Mouse (Mus musculus) liver, embryonic 14.5 days (tissue): ENCODE measurements around the gene Gtf2ird1. TPM values are rescaled to one million over a fixed set of nuclear protein-coding genes. Genes with fewer than 3 reads are reported as not detected.
A peak's percentile ranks its signal among the peaks of the same experiment; 100 is the strongest.

Experiments used
- ATAC-seq: fragments of 200-750 bp; cut with Nextera tagmentation; 2 replicates; pipeline ENCODE4 v1.8.0; 2017; ENCODE audit warnings: moderate number of reproducible peaks, mild to moderate bottlenecking, moderate library complexity; ENCODE audit not compliant: insufficient read depth
- DNase-seq, 3 experiments: peaks; one replicate each; pipeline ENCODE4 v3.0.0-alpha.2; 2012 to 2013; ENCODE audit warnings: low read depth in 3 of 3, low spot score in 3 of 3
- H3K27ac ChIP-seq: fragments of 300-500 bp; sonication (generic); 2 replicates; pipeline ENCODE4 v1.5.1; 2014; ENCODE audit warnings: moderate library complexity, mild to moderate bottlenecking, control low read depth, inconsistent platforms
- H3K27me3 ChIP-seq: fragments of 300-500 bp; sonication (generic); 2 replicates; pipeline ENCODE4 v1.6.1; 2014; ENCODE audit warnings: mild to moderate bottlenecking, low read length, moderate library complexity; ENCODE audit not compliant: control insufficient read depth, insufficient read depth
- H3K36me3 ChIP-seq: fragments of 300-500 bp; sonication (generic); replicated peaks from 2 replicates; pipeline ENCODE4 v1.6.1; 2014; ENCODE audit warnings: low read depth; ENCODE audit not compliant: control insufficient read depth, insufficient read depth
- H3K4me1 ChIP-seq, 2 experiments: fragments of 200-500 bp in 1 of 2; fragments of 300-500 bp in 1 of 2; sonication (generic) in 1 of 2; replicated peaks; 2 replicates each; pipeline ENCODE4 v1.6.1; 2012 to 2014; ENCODE audit warnings: antibody characterized with exemption in 1 of 2, inconsistent platforms in 1 of 2, low read length in 1 of 2; ENCODE audit not compliant: control insufficient read depth in 2 of 2, insufficient read depth in 2 of 2
- H3K4me2 ChIP-seq: fragments of 300-500 bp; sonication (generic); 2 replicates; pipeline ENCODE4 v1.6.1; 2014; ENCODE audit warnings: low read depth, mild to moderate bottlenecking, control low read depth, moderate library complexity
- H3K4me3 ChIP-seq, 2 experiments: fragments of 200-500 bp in 1 of 2; fragments of 300-500 bp in 1 of 2; sonication (generic) in 1 of 2; 2 replicates each; pipeline ENCODE4 v1.5.1; 2012 to 2014; ENCODE audit warnings: low read depth in 2 of 2, low read length in 2 of 2, mild to moderate bottlenecking in 2 of 2, control low read depth in 1 of 2, inconsistent platforms in 1 of 2, moderate library complexity in 1 of 2; ENCODE audit not compliant: insufficient read depth in 1 of 2
- H3K9ac ChIP-seq: fragments of 300-500 bp; sonication (generic); replicated peaks from 2 replicates; pipeline ENCODE4 v1.6.1; 2014; ENCODE audit warnings: mild to moderate bottlenecking, control low read depth, moderate library complexity
- H3K9me3 ChIP-seq: fragments of 300-500 bp; sonication (generic); 2 replicates; pipeline ENCODE4 v1.6.1; 2016; ENCODE audit warnings: low read length, mixed read lengths; ENCODE audit not compliant: control insufficient read depth
- CTCF ChIP-seq: IDR thresholded peaks from 2 replicates; pipeline ENCODE4 v1.5.1; 2016; ENCODE audit warnings: antibody characterized with exemption, low read depth, control low read depth
- EP300 ChIP-seq: IDR thresholded peaks from 2 replicates; pipeline ENCODE4 v1.6.1; 2016; ENCODE audit warnings: antibody characterized with exemption, low read depth
- WGBS: fragments of 180-500 bp; shearing (Covaris S2); extraction: QIAGEN DNeasy Blood & Tissue Kit; methylation state at CpG from one replicate; pipeline ENCODE4 v1.1.7; 2014; ENCODE audit not compliant: insufficient replicate concordance; 5-methylcytosine and 5-hydroxymethylcytosine counted together
- polyA plus RNA-seq, 2 experiments: library from polyadenylated mRNA; depleted of rRNA in 1 of 2; stranded (reverse) in 1 of 2; unstranded in 1 of 2; fragments of >200 nt; fragmentation: Nextera tagmentation in 1 of 2; extraction: Ambion mirVana in 1 of 2; gene quantifications; 2 replicates each; pipeline versions ENCODE4 v1.2.1 to v1.2.3; 2012 to 2014

Gtf2ird1 gene
- polyA plus RNA-seq, 2 experiments, result 7.5 to 8.4 TPM

- Histone ChIP-seq H3K27ac (no peak overlapping the region), H3K9me3 (no peaks in the 10 kb centered on the region), H3K9ac (no peak overlapping the region), H3K4me1 (peaks cover 2 to 10% of the 10 kb centered on the region in 2 experiments; a peak in 3 of 4 replicates), H3K4me3 (no peak overlapping the region), H3K4me2 (no peak overlapping the region), H3K36me3 (no peaks in the 10 kb centered on the region), H3K27me3 (no peaks in the 10 kb centered on the region)
- TF ChIP-seq EP300, result no peak
- TF ChIP-seq CTCF, result no peak
- DNase-seq (no peak), ATAC-seq (no peak)
- WGBS, result 65% methylated on average over 8 of the region's 8 CpGs
Measured at GRCm38 (mm10) chr5:134332743-134333142, 123.8 kb downstream of the Gtf2ird1 start.

GRCm38 (mm10) chr5:134330082-134330481 lies 126.4 kb downstream of the Gtf2ird1 start:
- Histone ChIP-seq H3K36me3 (no peaks in the 10 kb centered on the region), H3K27ac (no peak overlapping the region), H3K4me3 (no peak overlapping the region), H3K4me2 (no peak overlapping the region), H3K9me3 (no peaks in the 10 kb centered on the region), H3K9ac (no peak overlapping the region), H3K4me1 (peaks cover 5 to 21% of the 10 kb centered on the region in 2 experiments), H3K27me3 (no peaks in the 10 kb centered on the region)
- ATAC-seq (no peak), DNase-seq (no peak)
- TF ChIP-seq EP300, result no peak
- TF ChIP-seq CTCF, result no peak
- 81% methylated on average over 2 of the region's 2 CpGs for WGBS

- TF ChIP-seq CTCF (no peak), EP300 (no peak)
- DNase-seq (no peak), ATAC-seq (no peak)
- WGBS, result 60% methylated on average over 4 of the region's 4 CpGs
- H3K27me3 ChIP-seq, result no peaks in the 10 kb centered on the region
- H3K4me1 ChIP-seq, result peaks cover 5 to 21% of the 10 kb centered on the region in 2 experiments
- H3K36me3 ChIP-seq, result no peaks in the 10 kb centered on the region
- no peaks in the 10 kb centered on the region for H3K9me3 ChIP-seq
- no peak overlapping the region for H3K4me2 ChIP-seq
- H3K9ac ChIP-seq, result no peak overlapping the region
- H3K27ac ChIP-seq, result no peak overlapping the region
- no peak overlapping the region for H3K4me3 ChIP-seq
Measured at GRCm38 (mm10) chr5:134329311-134329710, 127.2 kb downstream of the Gtf2ird1 start.

GRCm38 (mm10) chr5:134328482-134329001 lies 128.0 kb downstream of the Gtf2ird1 start:
- TF ChIP-seq EP300 (peak; percentile 32), CTCF (no peak)
- DNase-seq (peak in 2 of 3 experiments; percentile 20 to 34), ATAC-seq (peak; percentile 83)
- no peaks in the 10 kb centered on the region for H3K36me3 ChIP-seq
- H3K9me3 ChIP-seq, result no peaks in the 10 kb centered on the region
- no peak overlapping the region for H3K4me2 ChIP-seq
- peaks cover 5 to 21% of the 10 kb centered on the region in 2 experiments for H3K4me1 ChIP-seq
- no peak overlapping the region for H3K27ac ChIP-seq
- 28% methylated on average over 6 of the region's 6 CpGs for WGBS
- no peak overlapping the region; the same call in 1 of the 2 replicates for H3K9ac ChIP-seq
- no peaks in the 10 kb centered on the region for H3K27me3 ChIP-seq
- no peak overlapping the region for H3K4me3 ChIP-seq

GRCm38 (mm10) chr5:134325856-134326566 lies 130.5 kb downstream of the Gtf2ird1 start:
- WGBS, result 29% methylated on average over 13 of the region's 13 CpGs
- DNase-seq (peak in 1 of 3 experiments; percentile 29), ATAC-seq (no peak)
- H3K27ac ChIP-seq, result peak overlapping the region; percentile 31; the same call in 1 of the 2 replicates
- H3K4me3 ChIP-seq, result no peak overlapping the region
- no peak overlapping the region; the same call in 1 of the 2 replicates for H3K9ac ChIP-seq
- H3K36me3 ChIP-seq, result no peaks in the 10 kb centered on the region
- TF ChIP-seq EP300, result no peak
- no peak for TF ChIP-seq CTCF
- peaks cover 3 to 22% of the 10 kb centered on the region in 2 experiments for H3K4me1 ChIP-seq
- no peaks in the 10 kb centered on the region for H3K27me3 ChIP-seq
- H3K9me3 ChIP-seq, result no peaks in the 10 kb centered on the region
- peak overlapping the region; percentile 15; the same call in 1 of the 2 replicates for H3K4me2 ChIP-seq
